Mouse (Mus musculus) olfactory bulb, adult 2 months (tissue): ENCODE results near the gene Icam1.

Experiments used
- CTCF ChIP-seq: fragments of 200-500 bp; IDR thresholded peaks from 2 replicates; pipeline ENCODE4 v1.5.1; 2012; ENCODE audit warnings: low read depth, mild to moderate bottlenecking, low read length, moderate library complexity; ENCODE audit not compliant: insufficient read depth
- POLR2A ChIP-seq: fragments of 200-500 bp; IDR thresholded peaks from 2 replicates; pipeline ENCODE4 v1.6.1; 2012; ENCODE audit warnings: mild to moderate bottlenecking, low read depth, low read length, moderate library complexity; ENCODE audit not compliant: insufficient read depth

- no peak for TF ChIP-seq CTCF
- no peak for TF ChIP-seq POLR2A
These were observed 33.6 kb upstream of the Icam1 start for GRCm38 (mm10) chr9:20982171-20982570.
